In the genomic region with DNA sequence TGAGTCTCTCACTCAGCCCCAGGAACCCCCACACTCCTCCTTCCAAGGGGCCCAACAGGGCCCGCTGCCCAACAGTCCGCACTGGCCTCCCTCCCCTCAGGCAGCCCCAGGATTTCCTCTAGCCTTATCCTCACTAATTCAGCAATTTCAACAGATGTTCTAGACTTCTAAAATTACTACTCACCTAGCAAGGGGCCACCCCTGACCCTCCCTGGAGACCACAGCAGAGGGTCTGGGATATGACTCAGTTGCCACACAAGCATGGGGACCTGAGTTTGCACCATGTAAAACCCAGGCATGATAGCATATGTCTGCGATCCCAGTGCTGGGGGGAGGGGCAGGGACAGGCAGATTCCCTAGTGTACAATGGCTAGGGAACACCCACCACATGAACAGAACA, we compare ENCODE assay signal across 25 mouse cellular contexts.
"Had no signal": no experiment of that assay in that cellular context is flagged by ENCODE, and none has a peak within 500 bp of the region (broad histone marks: within the 10 kb centered on the region; RNA-seq: fewer than 3 reads in every experiment).

No protein-coding gene starts in this region.

- H3K9ac ChIP-seq: heart, embryonic 12.5 days; hindbrain, embryonic 12.5 days; hindbrain, embryonic 14.5 days; limb, embryonic 12.5 days; liver, embryonic 13.5 days had no signal

- H3K9me3 ChIP-seq: heart, embryonic 10.5 days; heart, embryonic 12.5 days; hindbrain, embryonic 10.5 days; hindbrain, embryonic 12.5 days; limb, embryonic 10.5 days; limb, embryonic 12.5 days; liver, embryonic 13.5 days had no signal

- H3K27ac ChIP-seq: gastrocnemius, adult 2 months; heart, embryonic 10.5 days; hindbrain, embryonic 10.5 days; hindbrain, embryonic 12.5 days; hindbrain, embryonic 14.5 days; layer of hippocampus, adult 2 months; left cerebral cortex, adult 2 months; limb, embryonic 10.5 days; limb, embryonic 12.5 days; liver, embryonic 13.5 days had no signal

- H3K4me1 ChIP-seq: liver, embryonic 13.5 days had no signal

- DNase-seq: gastrocnemius, adult 2 months; gastrocnemius, postnatal 10 days; gastrocnemius, postnatal 25 days; heart, postnatal 10 days; heart, postnatal 4 days; kidney, adult 18-20 months; kidney, adult 8-10 months; kidney, postnatal 10 days; kidney, postnatal 25 days; kidney, postnatal 4 days; liver; liver, embryonic 13.5 days had no signal

- H3K36me3 ChIP-seq: heart, embryonic 10.5 days; heart, embryonic 12.5 days; hindbrain, embryonic 10.5 days; hindbrain, embryonic 12.5 days; limb, embryonic 10.5 days; limb, embryonic 12.5 days; liver, embryonic 13.5 days had no signal

- H3K4me3 ChIP-seq: gastrocnemius, adult 2 months; heart, embryonic 10.5 days; heart, embryonic 12.5 days; hindbrain, embryonic 10.5 days; hindbrain, embryonic 12.5 days; layer of hippocampus, adult 2 months; left cerebral cortex, adult 2 months; limb, embryonic 10.5 days; limb, embryonic 12.5 days; liver, embryonic 13.5 days had no signal

- ATAC-seq: hindbrain, embryonic 16.5 days; inflammation-experienced regulatory T-cells, adult 6 months; intestine, embryonic 16.5 days had no signal

- H3K27me3 ChIP-seq: heart, embryonic 12.5 days had no signal

- H3K4me2 ChIP-seq: heart, embryonic 12.5 days; hindbrain, embryonic 12.5 days; hindbrain, embryonic 14.5 days; limb, embryonic 12.5 days; liver, embryonic 11.5 days; liver, embryonic 13.5 days had no signal
